Mouse (Mus musculus): ENCODE results near the gene Batf2. TPM values are rescaled to one million over a fixed set of nuclear protein-coding genes. Genes with fewer than 3 reads are reported as not detected.

Gene Batf2
- polyA plus RNA-seq (2017; shearing (Covaris generic)): not detected

GRCm38 (mm10) chr19:6140678-6141393 is at the start of gene Batf2:
Batf2 (plus strand) TSS chr19:6140983.

DNA sequence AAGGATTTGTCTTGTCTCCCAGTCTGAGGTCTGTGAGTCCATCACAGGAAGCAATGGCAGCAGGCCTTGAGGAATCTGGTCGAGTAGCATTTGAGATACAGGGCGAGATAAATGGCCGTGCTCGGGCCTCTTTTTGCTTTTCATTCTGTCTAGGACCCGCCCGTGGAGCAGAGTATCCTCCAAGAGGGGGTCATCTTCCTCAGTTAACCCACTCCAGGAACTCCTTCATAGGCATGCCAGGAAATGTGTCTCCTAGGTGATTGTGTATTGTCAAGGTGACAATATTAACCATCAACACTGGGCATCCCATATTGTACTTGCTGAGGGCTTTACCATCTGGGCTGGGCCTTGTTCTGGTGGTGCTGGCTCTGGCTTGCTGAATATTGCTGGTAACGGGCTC is 46.7 kb upstream of the Batf2 start, which contains the start of gene AC131692.1:
Gene AC131692.1 (plus strand): TSS at position 301 of the 400 bp plus-strand sequence.

DNA sequence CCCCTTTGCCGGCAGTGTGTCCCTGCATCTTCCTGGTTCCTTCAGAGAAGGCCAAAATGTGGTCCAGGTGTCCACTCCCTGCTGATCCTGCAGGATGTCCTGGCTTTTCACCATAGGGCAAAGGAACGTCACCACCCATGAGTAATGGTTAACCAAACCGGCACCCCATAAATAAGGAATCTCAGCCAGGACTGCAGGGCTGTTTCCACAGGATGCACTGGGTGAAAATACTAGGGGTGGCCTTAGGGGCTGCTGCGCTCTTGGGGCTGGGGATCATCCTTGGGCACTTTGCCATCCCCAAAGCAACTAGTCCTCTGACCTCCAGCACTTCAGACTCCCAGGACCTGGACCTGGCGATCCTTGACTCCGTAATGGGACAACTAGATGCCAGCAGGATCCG is 35.2 kb upstream of the Batf2 start, which contains the start of gene Naaladl1:
Gene Naaladl1 (plus strand): TSS at position 197 of the 400 bp plus-strand sequence.

GRCm38 (mm10) chr19:6117986-6118676 is 22.7 kb upstream of the Batf2 start, which contains the start of gene Sac3d1:
Sac3d1 (minus strand) TSS chr19:6118650.

GRCm38 (mm10) chr19:6127760-6128341 is 12.9 kb upstream of the Batf2 start, which contains the start of gene Snx15:
Snx15 (minus strand) TSS chr19:6128304.

DNA sequence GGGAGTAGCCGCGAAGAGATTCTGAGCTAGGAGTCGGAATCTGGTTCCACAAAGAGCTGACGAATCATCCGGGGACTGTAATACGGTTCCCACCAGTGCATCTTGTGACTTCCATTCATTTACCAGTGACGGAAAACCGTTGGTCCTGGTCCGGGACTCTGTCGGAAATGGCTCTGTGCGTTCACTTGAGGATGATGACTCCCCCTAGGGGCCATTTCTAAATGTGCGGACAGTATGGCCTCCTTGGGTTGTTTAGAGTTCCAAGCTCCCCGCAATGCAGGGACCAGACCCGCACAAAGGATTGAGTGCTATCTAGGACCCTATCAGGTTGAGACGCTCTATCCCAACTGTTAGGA is 589 bp downstream of the Batf2 start, which contains the start of gene Arl2:
Gene Arl2 (minus strand): TSS at position 155 of the 356 bp plus-strand sequence.

DNA sequence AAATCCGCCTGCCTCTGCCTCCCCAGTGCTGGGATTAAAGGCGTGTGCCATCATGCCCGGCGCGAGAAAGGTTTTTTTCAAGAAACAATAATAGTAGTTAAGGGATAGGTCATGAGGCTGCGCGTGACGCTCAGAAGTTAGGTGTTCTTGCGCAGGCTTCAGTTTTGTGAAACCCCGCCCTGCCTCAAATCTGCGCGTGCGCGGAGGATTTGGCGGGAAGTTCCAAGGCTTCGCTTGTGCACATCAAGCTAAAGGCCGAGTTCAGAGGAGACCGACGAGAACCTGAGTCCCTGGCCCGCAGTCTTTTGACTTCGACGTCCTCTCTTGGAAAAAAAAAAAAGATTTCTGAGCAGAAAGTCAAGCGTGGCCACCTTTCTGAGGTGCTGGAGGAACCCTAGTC is 43.3 kb downstream of the Batf2 start, which contains the start of gene Majin:
Gene Majin (plus strand): TSS at position 258 of the 400 bp plus-strand sequence.

Other genes with a start within 250 kb of the Batf2 start
- gene Tigd3, start 246.8 kb upstream of the Batf2 start, polyA plus RNA-seq (2017; shearing (Covaris generic)): 1 to 10 TPM in 1 of 2 experiments, under 1 TPM in 1; 0.66 to 1.5 TPM
- gene Dpf2, start 228.0 kb upstream of the Batf2 start, polyA plus RNA-seq (2017; shearing (Covaris generic)): 100 to 1,000 TPM; 161 to 208 TPM
- 1 to 10 TPM in 1 of 2 experiments, under 1 TPM in 1; 0.46 to 1.6 TPM for gene Cdc42ep2, start 216.2 kb upstream of the Batf2 start, polyA plus RNA-seq (2017; shearing (Covaris generic))
- gene Pola2, start 176.8 kb upstream of the Batf2 start, polyA plus RNA-seq (2017; shearing (Covaris generic)): 10 to 100 TPM; 37.4 to 48.6 TPM
- under 1 TPM in 1 of 2 experiments, not detected in 1; 0.89 TPM for gene Slc22a20, start 154.8 kb upstream of the Batf2 start, polyA plus RNA-seq (2017; shearing (Covaris generic))
- 10 to 100 TPM; 64.1 to 70.3 TPM for gene Capn1, start 125.1 kb upstream of the Batf2 start, polyA plus RNA-seq (2017; shearing (Covaris generic))
- gene Syvn1, start 94.4 kb upstream of the Batf2 start, polyA plus RNA-seq (2017; shearing (Covaris generic)): 10 to 100 TPM; 48.2 to 68.1 TPM
- 10 to 100 TPM; 37.1 to 49.2 TPM for gene Mrpl49, start 83.2 kb upstream of the Batf2 start, polyA plus RNA-seq (2017; shearing (Covaris generic))
- gene Fau, start 83.1 kb upstream of the Batf2 start, polyA plus RNA-seq (2017; shearing (Covaris generic)): 100 to 1,000 TPM; 732 to 759 TPM
- gene Znhit2, start 79.8 kb upstream of the Batf2 start, polyA plus RNA-seq (2017; shearing (Covaris generic)): 10 to 100 TPM; 35.7 to 43.9 TPM
- 10 to 100 TPM; 14.2 to 15.2 TPM for gene Tm7sf2, start 72.6 kb upstream of the Batf2 start, polyA plus RNA-seq (2017; shearing (Covaris generic))
- gene Vps51, start 63.8 kb upstream of the Batf2 start, polyA plus RNA-seq (2017; shearing (Covaris generic)): 100 to 1,000 TPM in 1 of 2 experiments, 10 to 100 TPM in 1; 79.1 to 114 TPM
- gene Tmem262, start 61.0 kb upstream of the Batf2 start, polyA plus RNA-seq (2017; shearing (Covaris generic)): 1 to 10 TPM in 1 of 2 experiments, not detected in 1; 2.5 TPM
- gene Gm28374, start 58.7 kb upstream of the Batf2 start, polyA plus RNA-seq (2017; shearing (Covaris generic)): under 1 TPM; 0.68 to 0.80 TPM
- 10 to 100 TPM; 47.3 to 48.0 TPM for gene Zfpl1, start 56.0 kb upstream of the Batf2 start, polyA plus RNA-seq (2017; shearing (Covaris generic))
- 1 to 10 TPM in 1 of 2 experiments, not detected in 1; 1.9 TPM for gene Cdca5, start 56.0 kb upstream of the Batf2 start, polyA plus RNA-seq (2017; shearing (Covaris generic))
- gene AC131692.1, start 46.6 kb upstream of the Batf2 start, polyA plus RNA-seq (2017; shearing (Covaris generic)): 1 to 10 TPM in 1 of 2 experiments, not detected in 1; 1.3 TPM
- gene Naaladl1, start 35.2 kb upstream of the Batf2 start, polyA plus RNA-seq (2017; shearing (Covaris generic)): 1 to 10 TPM in 1 of 2 experiments, under 1 TPM in 1; 0.14 to 1.2 TPM
- gene Sac3d1, start 22.3 kb upstream of the Batf2 start, polyA plus RNA-seq (2017; shearing (Covaris generic)): 10 to 100 TPM; 17.7 to 37.8 TPM
- 10 to 100 TPM; 29.5 to 41.7 TPM for gene Snx15, start 12.7 kb upstream of the Batf2 start, polyA plus RNA-seq (2017; shearing (Covaris generic))
- 10 to 100 TPM; 18.3 to 30.3 TPM for gene Arl2, start 565 bp downstream of the Batf2 start, polyA plus RNA-seq (2017; shearing (Covaris generic))
- gene Majin, start 43.4 kb downstream of the Batf2 start, polyA plus RNA-seq (2017; shearing (Covaris generic)): 1 to 10 TPM in 1 of 2 experiments, not detected in 1; 1.2 TPM
- gene Gpha2, start 85.4 kb downstream of the Batf2 start, polyA plus RNA-seq (2017; shearing (Covaris generic)): not detected
- 10 to 100 TPM; 21.9 to 26.7 TPM for gene Ppp2r5b, start 94.9 kb downstream of the Batf2 start, polyA plus RNA-seq (2017; shearing (Covaris generic))
- gene Atg2a, start 100.7 kb downstream of the Batf2 start, polyA plus RNA-seq (2017; shearing (Covaris generic)): 10 to 100 TPM; 23.5 to 31.5 TPM
- gene Ehd1, start 135.7 kb downstream of the Batf2 start, polyA plus RNA-seq (2017; shearing (Covaris generic)): 10 to 100 TPM; 22.3 to 27.6 TPM
- gene Cdc42bpg, start 165.5 kb downstream of the Batf2 start, polyA plus RNA-seq (2017; shearing (Covaris generic)): under 1 TPM; 0.11 to 0.46 TPM
- gene Men1, start 194.0 kb downstream of the Batf2 start, polyA plus RNA-seq (2017; shearing (Covaris generic)): 10 to 100 TPM; 48.2 to 74.8 TPM
- 100 to 1,000 TPM; 153 to 184 TPM for gene Map4k2, start 200.2 kb downstream of the Batf2 start, polyA plus RNA-seq (2017; shearing (Covaris generic))
- gene Sf1, start 222.7 kb downstream of the Batf2 start, polyA plus RNA-seq (2017; shearing (Covaris generic)): 100 to 1,000 TPM; 262 to 306 TPM
- gene Pygm, start 243.4 kb downstream of the Batf2 start, polyA plus RNA-seq (2017; shearing (Covaris generic)): 1 to 10 TPM; 3.0 to 3.4 TPM